Mouse (Mus musculus): ENCODE measurements around the gene S100a2. TPM values are rescaled to one million over a fixed set of nuclear protein-coding genes. Genes with fewer than 3 reads are reported as not detected.

S100a2 gene
- total RNA-seq (2021) = not detected

GRCm38 (mm10) chr3:90589947-90590346, at the start of gene S100a2:
TSS of gene S100a2 (plus strand) at chr3:90590247.
- intact Hi-C loops (cut with DNase I) = no loop called here
- no peak for DNase-seq

- DNase-seq = peak; percentile 44 to 58
- intact Hi-C loops (cut with DNase I) = loop anchor here (5.0 kb wide), 1 partner anchor 41 kb away; no protein-coding TSS in a partner anchor
Observed at GRCm38 (mm10) chr3:90540904-90541303, 49.1 kb upstream of the S100a2 start.

GRCm38 (mm10) chr3:90549676-90550420, 40.2 kb upstream of the S100a2 start:
- intact Hi-C loops (cut with DNase I) = no loop called here
- no peak for DNase-seq

GRCm38 (mm10) chr3:90550421-90550790, 39.6 kb upstream of the S100a2 start:
- intact Hi-C loops (cut with DNase I) = no loop called here
- DNase-seq = no peak

- intact Hi-C loops (cut with DNase I) = no loop called here
- DNase-seq = no peak
Observed at GRCm38 (mm10) chr3:90552231-90552630, 37.8 kb upstream of the S100a2 start.

GRCm38 (mm10) chr3:90555954-90556353, 34.1 kb upstream of the S100a2 start:
- no peak for DNase-seq
- intact Hi-C loops (cut with DNase I) = no loop called here

GRCm38 (mm10) chr3:90560008-90560628, 29.9 kb upstream of the S100a2 start, which contains the start of gene S100a3:
TSS of gene S100a3 (plus strand) at chr3:90560578.
- intact Hi-C loops (cut with DNase I) = no loop called here
- DNase-seq = no peak

- intact Hi-C loops (cut with DNase I) = no loop called here
Observed at GRCm38 (mm10) chr3:90574691-90575090, 15.4 kb upstream of the S100a2 start.

GRCm38 (mm10) chr3:90575320-90575719, 14.7 kb upstream of the S100a2 start:
- intact Hi-C loops (cut with DNase I) = no loop called here
- no peak for DNase-seq

More at GRCm38 (mm10) chr3:90574691-90575090, 15.4 kb upstream of the S100a2 start:
- peak; percentile 38 to 57 for DNase-seq

- DNase-seq = no peak
- intact Hi-C loops (cut with DNase I) = no loop called here
Observed at GRCm38 (mm10) chr3:90576351-90577001, 13.6 kb upstream of the S100a2 start.

GRCm38 (mm10) chr3:90579433-90579832, 10.6 kb upstream of the S100a2 start:
- intact Hi-C loops (cut with DNase I) = no loop called here
- DNase-seq = no peak

- intact Hi-C loops (cut with DNase I) = loop anchor here (5.0 kb wide), 1 partner anchor 39 kb away; no protein-coding TSS in a partner anchor
- DNase-seq = no peak
Observed at GRCm38 (mm10) chr3:90581141-90581540, 8.9 kb upstream of the S100a2 start.

- DNase-seq = no peak
- intact Hi-C loops (cut with DNase I) = loop anchor here (5.0 kb wide), 1 partner anchor 40 kb away; no protein-coding TSS in a partner anchor
Observed at GRCm38 (mm10) chr3:90582156-90582555, 7.9 kb upstream of the S100a2 start.

GRCm38 (mm10) chr3:90582556-90582955, 7.5 kb upstream of the S100a2 start:
- intact Hi-C loops (cut with DNase I) = loop anchor here (5.0 kb wide), 1 partner anchor 40 kb away; no protein-coding TSS in a partner anchor

GRCm38 (mm10) chr3:90583893-90584292, 6.2 kb upstream of the S100a2 start:
- intact Hi-C loops (cut with DNase I) = loop anchor here (2.0 to 5.0 kb wide), 3 partner anchors 42 to 69 kb away; no protein-coding TSS in a partner anchor

More at GRCm38 (mm10) chr3:90582556-90582955, 7.5 kb upstream of the S100a2 start:
- DNase-seq = no peak

GRCm38 (mm10) chr3:90585595-90585994, 4.5 kb upstream of the S100a2 start:
- intact Hi-C loops (cut with DNase I) = loop anchor here (1.0 to 2.0 kb wide), 3 partner anchors 30 to 67 kb away; no protein-coding TSS in a partner anchor
- peak; percentile 60 to 75 for DNase-seq

More at GRCm38 (mm10) chr3:90583893-90584292, 6.2 kb upstream of the S100a2 start:
- DNase-seq = peak; percentile 39 to 41

- intact Hi-C loops (cut with DNase I) = no loop called here
- DNase-seq = no peak
Observed at GRCm38 (mm10) chr3:90586016-90586643, 3.9 kb upstream of the S100a2 start.

- DNase-seq = peak; percentile 68 to 75
- intact Hi-C loops (cut with DNase I) = no loop called here
Observed at GRCm38 (mm10) chr3:90586906-90587305, 3.1 kb upstream of the S100a2 start.

- intact Hi-C loops (cut with DNase I) = no loop called here
- DNase-seq = no peak
Observed at GRCm38 (mm10) chr3:90587361-90588101, 2.5 kb upstream of the S100a2 start.

GRCm38 (mm10) chr3:90589390-90589789, 657 bp upstream of the S100a2 start:
- DNase-seq = no peak
- intact Hi-C loops (cut with DNase I) = no loop called here
